Mouse (Mus musculus): ENCODE data around the gene Ttc28.

The Ttc28 gene

GRCm38 (mm10) chr5:111217447-111218110 is 338.0 kb downstream of the Ttc28 start:
- no peak for DNase-seq

GRCm38 (mm10) chr5:111218111-111218891 is 338.7 kb downstream of the Ttc28 start:
- DNase-seq, result no peak

GRCm38 (mm10) chr5:111218998-111219397 is 339.4 kb downstream of the Ttc28 start:
- DNase-seq, result no peak

- peak; percentile 75 for DNase-seq
Observed at GRCm38 (mm10) chr5:111220679-111221380, 341.2 kb downstream of the Ttc28 start.

GRCm38 (mm10) chr5:111222820-111223219 is 343.2 kb downstream of the Ttc28 start:
- no peak for DNase-seq

DNA sequence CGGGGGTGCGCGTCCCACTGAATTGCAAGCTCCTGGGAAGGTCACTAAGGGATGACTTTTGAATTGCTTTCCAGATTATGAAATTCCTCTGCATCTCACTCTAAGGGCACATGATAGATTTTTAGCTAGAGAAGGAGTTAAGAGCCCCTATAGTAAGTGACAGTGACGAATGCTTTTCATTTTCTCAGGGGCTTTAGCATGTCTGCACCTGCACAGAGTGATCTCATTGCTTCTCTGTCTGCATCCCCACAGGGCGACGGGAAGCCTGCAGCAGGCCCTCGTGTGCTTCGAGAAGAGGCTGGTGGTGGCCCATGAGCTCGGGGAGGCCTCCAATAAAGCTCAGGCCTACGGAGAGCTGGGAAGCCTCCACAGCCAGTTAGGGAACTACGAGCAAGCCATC is 345.7 kb downstream of the Ttc28 start:
- no peak for DNase-seq

DNA sequence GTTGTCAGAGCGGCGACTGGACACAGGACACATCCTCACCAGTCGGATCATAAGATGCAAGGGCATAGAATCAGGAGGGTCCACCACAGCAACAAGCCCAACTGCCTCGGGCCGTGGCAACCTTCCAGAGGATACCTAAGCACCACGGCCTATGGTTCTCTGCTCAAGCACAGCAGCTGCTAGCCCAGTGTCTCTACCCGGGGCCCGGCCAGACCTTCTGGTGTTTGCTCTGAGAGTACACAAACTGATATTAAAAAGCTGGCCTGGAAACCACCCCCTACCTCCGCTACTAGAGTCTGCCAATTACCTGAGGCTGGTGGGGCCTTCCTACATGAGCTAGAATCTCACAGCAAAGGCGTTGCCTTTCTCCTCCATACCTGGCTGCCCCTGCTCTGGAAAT is 346.9 kb downstream of the Ttc28 start:
- DNase-seq, result no peak

DNA sequence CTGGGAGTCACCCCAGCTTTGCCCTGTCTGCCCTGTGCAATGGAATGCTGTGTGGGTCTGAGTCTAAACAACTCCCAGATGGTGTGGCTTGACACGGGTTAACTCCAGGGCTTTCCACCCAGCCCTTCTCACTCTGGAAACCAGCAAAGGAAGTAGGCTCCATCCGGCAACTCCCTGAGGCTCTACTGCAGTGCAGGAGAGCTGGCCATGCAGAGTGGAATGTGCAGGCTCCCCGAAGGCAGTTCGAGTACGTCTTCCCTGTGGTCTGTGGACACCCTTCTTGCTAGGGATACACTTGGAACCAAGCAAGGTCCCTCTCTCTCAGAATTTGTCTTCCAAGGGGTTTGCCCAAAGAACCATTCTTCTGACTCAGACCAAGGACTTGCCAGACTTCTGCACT is 348.2 kb downstream of the Ttc28 start:
- DNase-seq, result peak; percentile 57

GRCm38 (mm10) chr5:111228302-111229040 is 348.9 kb downstream of the Ttc28 start:
- peak; percentile 68 for DNase-seq

DNA sequence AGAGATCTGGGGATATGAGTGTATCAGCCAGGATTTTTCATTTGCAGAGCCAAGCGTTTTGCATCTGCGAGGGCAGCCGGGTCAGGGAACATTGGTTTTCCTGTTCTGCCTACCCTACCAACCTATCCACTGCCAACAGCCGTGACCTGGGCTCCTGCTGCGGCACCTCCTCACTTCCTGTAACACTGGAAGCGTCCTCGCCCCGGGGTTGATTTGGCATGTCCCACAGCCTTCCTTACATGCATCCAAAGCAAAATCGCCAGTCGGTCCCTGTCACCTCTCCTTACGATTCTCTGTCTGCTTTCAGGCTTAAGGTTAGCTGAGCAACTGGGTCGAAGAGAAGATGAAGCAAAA is 349.4 kb downstream of the Ttc28 start:
- no peak for DNase-seq

DNA sequence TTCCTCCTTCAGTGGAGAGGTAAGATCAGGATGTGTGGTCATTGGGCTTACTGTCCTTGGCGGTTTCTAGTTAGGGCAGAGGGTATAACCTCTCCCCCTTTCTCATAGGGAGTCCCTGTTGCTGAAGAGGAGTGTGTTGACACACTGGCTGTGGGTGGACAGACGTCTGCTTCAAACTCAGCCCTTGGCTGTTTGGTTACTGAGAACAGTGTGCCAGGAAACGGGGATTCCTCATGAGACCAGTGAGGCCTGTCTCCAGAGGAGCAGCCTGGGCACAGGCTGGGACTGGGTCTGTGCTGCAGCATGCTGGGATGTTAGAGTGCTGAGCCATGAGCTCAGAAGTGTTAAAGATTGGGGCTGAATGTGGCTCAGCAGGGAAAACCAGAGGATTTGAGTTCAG is 350.1 kb downstream of the Ttc28 start:
- no peak for DNase-seq

DNA sequence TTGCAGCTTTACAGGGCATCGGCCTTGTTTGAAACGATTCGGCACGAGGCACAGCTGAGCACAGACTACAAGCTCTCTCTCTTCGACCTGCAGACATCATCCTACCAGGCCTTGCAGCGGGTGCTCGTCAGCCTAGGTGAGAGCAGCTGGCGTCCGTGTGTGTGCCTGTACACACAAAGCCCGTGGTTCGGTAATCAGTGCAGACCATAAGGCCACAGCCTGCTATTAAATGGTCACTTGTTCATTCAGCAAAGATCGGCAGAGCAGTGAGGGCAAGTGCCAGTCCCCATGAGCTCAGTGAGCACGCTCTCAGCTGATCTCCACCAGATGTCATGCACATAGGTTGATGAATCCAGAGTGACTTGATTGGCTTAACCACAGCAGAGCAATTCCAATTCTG is 351.4 kb downstream of the Ttc28 start:
- DNase-seq, result no peak

- peak; percentile 21 for DNase-seq
Observed at GRCm38 (mm10) chr5:111231769-111232168, 352.2 kb downstream of the Ttc28 start.

DNA sequence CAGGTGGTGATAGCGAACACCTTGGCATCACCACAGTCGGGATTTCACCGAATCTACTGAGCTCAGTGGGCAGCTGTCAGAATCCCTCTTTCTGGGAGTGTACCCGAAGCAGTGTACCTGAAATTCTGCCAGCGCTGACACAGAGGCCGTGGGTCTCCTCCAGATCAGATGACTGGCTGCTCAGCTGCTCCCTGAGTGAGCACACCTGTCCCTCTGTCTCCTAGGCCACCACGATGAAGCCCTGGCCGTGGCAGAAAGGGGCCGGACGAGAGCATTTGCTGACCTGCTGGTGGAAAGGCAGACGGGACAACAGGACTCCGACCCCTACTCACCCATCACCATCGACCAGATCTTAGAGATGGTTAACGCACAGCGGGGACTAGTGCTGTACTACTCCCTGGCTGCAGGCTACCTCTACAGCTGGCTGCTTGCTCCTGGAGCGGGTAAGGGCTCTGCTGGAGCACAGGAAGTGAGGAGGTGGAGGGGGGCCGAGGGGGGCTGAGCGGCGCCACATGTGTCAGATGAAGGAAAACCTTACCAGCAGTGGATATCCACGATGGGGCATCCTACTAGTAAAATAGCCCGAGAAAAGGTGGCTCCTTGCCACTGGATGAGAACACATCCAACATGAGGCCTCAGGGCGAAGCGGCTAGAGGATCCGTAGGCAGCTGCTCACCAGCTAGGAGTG is 353.6 kb downstream of the Ttc28 start:
- peak; percentile 28 for DNase-seq

DNA sequence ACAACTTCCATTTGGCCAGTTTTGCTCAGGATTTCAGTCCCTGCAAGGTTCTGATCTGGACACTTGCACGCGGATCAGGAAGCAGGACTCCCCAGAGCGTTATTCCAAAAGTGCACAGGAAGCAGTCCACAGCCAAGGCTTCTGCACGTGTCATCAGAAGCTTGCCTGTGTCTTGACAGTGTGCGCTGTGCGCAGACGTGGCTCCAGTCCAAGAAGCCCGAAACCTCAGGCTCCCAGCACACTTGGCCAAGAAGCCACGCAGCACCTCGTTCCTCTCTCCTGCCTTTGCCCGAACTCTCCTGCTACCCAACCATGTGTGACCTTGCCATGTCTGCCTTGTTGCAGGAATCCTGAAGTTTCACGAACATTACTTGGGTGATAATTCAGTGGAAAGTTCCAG is 355.5 kb downstream of the Ttc28 start:
- no peak for DNase-seq

DNA sequence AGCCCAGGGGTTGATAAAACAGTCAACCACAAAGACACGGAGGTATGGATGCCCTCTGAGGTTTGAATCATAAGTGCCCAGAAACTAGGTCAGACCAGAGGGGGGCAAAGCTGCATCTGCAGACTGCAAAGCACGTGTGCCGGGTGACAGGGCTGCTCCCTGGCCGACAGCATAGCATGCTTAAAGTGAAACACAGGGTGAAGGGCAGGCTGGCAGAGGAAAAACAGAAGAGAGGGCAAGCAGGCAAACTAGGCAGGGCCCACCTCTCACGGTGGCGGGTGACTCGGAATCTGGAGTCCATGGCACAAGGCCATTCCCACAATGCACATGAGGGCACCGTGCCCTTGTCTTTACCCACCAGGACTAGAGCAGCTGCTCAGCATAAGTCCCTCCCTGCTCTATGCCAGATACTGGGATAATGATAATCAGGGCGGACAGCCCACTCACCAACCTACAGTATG is 357.6 kb downstream of the Ttc28 start:
- DNase-seq, result no peak

GRCm38 (mm10) chr5:111239223-111239622 is 359.6 kb downstream of the Ttc28 start:
- peak; percentile 29 for DNase-seq

DNA sequence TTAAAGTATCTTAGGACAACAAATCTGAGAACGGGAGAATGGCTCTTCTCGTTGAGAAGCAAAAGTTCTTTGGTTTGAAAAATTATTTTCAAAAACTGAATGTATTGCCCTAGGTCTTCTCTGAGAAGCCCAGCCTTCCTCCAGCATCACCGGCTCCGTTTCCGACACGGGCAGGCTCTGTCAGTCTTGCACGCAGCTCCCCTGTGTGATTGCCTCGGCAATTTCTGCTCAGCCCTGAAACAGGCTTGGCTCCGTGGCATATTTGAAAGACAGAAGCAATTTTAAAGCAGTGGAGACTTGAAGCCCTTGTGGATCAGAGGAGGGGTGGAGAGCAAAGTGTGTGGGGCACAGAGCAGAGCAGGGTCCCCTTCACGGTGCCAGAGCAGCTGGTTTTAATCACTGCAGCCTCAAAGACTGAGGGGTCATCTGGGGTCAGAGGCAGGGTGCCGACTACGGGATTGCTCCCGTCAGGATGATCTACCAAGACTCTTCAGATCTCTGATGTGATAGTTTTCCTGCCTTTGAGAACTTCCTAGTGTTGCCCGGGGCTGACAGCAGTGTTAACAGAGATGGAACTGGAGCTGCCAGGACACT is 363.9 kb downstream of the Ttc28 start:
- DNase-seq, result peak; percentile 78

DNA sequence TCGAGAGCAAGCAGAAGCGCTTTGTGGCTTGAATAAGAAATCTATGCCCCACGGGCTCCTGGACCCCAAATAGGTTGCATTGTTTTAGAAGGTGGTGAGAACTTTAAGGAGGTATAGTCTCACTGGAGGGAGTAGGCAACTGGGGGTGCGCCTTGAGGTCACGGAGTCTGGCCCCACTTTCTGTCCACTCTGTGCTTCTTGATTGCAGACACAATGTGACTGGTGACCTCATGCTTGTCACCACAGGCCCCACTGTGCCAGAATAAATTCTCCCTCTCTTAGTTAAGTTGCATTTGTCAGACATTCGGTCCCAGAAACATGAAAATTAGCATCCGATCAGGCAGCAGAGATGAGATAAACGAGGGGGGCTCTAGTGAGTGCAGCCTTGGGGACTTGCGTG is 364.5 kb downstream of the Ttc28 start:
- no peak for DNase-seq

DNA sequence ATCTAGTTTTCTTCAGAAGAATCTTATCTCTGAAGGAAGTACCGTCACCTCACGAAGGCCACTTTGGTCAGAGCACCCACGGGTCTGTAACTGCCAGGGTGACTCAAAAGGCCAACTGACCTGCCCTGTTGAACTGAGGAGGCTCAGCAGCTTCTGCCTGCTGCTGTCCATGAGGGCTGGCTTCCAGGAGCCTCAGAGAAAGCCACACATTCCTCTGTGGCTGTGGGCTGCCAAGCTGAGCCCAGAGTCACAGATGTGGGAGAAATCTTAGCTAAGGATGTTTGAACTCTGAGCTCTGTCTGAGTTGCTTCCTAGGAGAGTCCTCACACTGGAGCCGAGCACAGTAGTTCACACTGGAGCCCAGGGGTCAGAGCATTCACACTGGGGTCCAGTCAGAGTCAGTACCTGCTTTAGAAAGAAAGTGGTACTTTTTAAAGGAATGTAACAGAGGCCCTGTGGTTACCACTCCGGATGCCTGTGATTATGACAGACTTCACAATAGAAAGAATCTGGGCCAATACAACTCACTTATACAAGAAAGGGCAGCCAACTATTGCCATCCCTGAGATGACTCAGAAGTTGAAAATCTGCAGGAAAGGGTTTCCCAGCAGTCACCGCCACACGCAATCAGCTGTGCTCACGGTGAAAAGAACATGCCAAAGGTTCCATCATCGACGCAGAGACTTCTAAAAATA is 368.1 kb downstream of the Ttc28 start:
- no peak for DNase-seq

GRCm38 (mm10) chr5:111252147-111252546 is 372.5 kb downstream of the Ttc28 start:
- DNase-seq, result no peak

DNA sequence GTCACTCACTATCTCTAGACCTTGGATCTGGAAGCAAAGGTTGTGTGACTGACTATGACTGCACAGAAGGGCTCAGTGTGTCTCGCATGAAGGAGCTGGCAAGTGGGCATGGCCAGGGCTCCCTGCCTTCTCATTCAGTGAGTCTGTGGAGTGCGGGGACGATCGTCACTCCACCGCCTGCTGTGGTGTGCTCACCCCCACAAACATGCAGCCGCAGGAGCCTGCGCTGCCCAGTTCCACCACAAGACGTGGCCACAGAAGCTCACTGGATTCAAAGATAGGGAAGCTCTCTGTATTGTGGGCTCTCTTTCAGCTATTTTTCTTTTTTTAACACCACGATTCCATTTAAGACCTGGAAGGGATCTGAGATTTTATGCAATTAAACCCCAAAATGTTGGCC is 374.8 kb downstream of the Ttc28 start:
- no peak for DNase-seq
